In the genomic region with DNA sequence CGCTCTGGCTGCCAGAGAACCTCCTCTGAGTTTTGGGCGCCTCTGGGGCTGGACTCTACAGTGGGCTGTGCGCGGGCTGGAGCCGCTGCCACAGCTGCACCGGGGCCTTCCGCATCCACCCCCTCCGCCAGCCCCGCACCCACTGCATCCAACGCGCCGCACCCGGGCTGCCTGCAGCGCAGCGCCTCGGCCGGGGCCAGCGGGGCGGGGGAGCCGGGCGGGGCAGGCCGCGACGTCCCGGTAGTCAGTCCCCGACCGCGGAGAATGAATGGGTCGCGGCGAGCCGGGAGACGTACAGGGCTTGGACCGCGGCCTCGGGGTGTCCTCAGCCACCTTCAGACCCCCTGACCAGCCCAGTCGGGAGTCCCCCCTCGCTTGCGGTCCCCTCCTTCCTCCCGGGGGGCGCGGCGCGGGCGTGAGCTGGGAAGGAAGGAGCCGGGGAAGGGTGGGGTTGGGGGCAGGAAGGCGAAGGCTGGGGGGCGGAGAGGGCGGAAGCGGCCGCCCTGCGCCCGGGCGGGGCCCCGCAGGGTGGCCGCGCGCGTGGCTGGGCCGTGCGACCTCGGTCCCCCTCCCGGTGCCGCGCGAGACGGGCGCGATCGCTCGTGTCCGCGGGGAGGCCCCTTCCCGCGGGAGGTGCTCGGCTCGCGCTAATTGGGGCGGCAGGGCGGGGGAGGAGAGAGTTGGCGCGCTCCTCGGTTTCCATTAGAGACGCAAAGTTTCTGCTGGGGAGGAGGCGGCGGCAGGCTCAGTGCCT, we compare ENCODE assay signal across 7 mouse cellular contexts. TPM values are rescaled to one million over a fixed set of nuclear protein-coding genes. Genes with fewer than 3 reads are reported as not detected.
DNase-seq lines count a peak whose midpoint lies in the region.

No protein-coding gene starts in this region.

- WGBS in midbrain, embryonic 10.5 days = under 1% methylated on average over 78 of the region's 86 CpGs

- intact Hi-C loops in gastrocnemius, postnatal 14 days (cut with DNase I; ENCODE audit: low total_unique reads) = loop anchor here (5.0 to 10.0 kb wide), 2 partner anchors 137 to 285 kb away; no protein-coding TSS in a partner anchor
- intact Hi-C loops in left cerebral cortex, postnatal 4 days (cut with DNase I) = loop anchor here (5.0 to 10.0 kb wide), 2 partner anchors 137 to 375 kb away; no protein-coding TSS in a partner anchor

- no peaks in the 10 kb centered on the region; the same call in 1 of the 2 replicates for H3K27me3 ChIP-seq in midbrain, embryonic 10.5 days (ENCODE audit: low read depth, poor library complexity, severe bottlenecking)

- H3K36me3 ChIP-seq in midbrain, embryonic 10.5 days = peaks cover 29% of the 10 kb centered on the region

- peak overlapping the region; percentile 100 for H3K4me3 ChIP-seq in midbrain, embryonic 10.5 days

- H3K9me3 ChIP-seq in midbrain, embryonic 10.5 days (replicated peaks) = no peaks in the 10 kb centered on the region

- peaks cover 32% of the 10 kb centered on the region for H3K4me1 ChIP-seq in midbrain, embryonic 10.5 days

- DNase-seq in adrenal gland, adult (ENCODE audit: inconsistent age in 2 of 2, low spot score in 1 of 2) = peak; percentile 82 to 92
- DNase-seq in cerebellum, postnatal 4 days (ENCODE audit: low spot score in 2 of 2) = peak; percentile 43 to 51
- peak; percentile 73 for DNase-seq in gastrocnemius, postnatal 14 days
- DNase-seq in induced T-regulatory cell, adult 2 months (ENCODE audit: low read depth) = peak; percentile 83
- DNase-seq in left cerebral cortex, postnatal 4 days = peak; percentile 60
- DNase-seq in midbrain, embryonic 10.5 days (ENCODE audit: low spot score) = peak; percentile 72
- DNase-seq in right cerebral cortex, postnatal 4 days = peak; percentile 70

- peak overlapping the region; percentile 94 for H3K27ac ChIP-seq in midbrain, embryonic 10.5 days (replicated peaks)

RNA-seq across cellular contexts. Expression of gene Calm1, which starts 0.8 kb away (rescaled TPM):
- total RNA-seq in gastrocnemius, postnatal 14 days (2021) = 100 to 1,000 TPM; 380 to 427 TPM
- 1,000 to 10,000 TPM; 1,473 to 1,476 TPM for total RNA-seq in left cerebral cortex, postnatal 4 days (2021)
- 1,473 and 1,491 TPM in 2 replicates for polyA plus RNA-seq in midbrain, embryonic 10.5 days (2016; fragmentation: Nextera tagmentation; extraction: Ambion mirVana)

RNA-seq across cellular contexts. Expression of gene Nrde2, which starts 40.6 kb away (rescaled TPM):
- 1 to 10 TPM; 7.7 to 9.7 TPM for total RNA-seq in gastrocnemius, postnatal 14 days (2021)
- 10 to 100 TPM; 17.8 to 19.9 TPM for total RNA-seq in left cerebral cortex, postnatal 4 days (2021)
- polyA plus RNA-seq in midbrain, embryonic 10.5 days (2016; fragmentation: Nextera tagmentation; extraction: Ambion mirVana) = 14.1 and 15.1 TPM in 2 replicates

Comparison
In these comparisons a context has a peak if more than half of its experiments do, and no peak if none do; other contexts are left out.
1. Peak in every context shown above with its lines: DNase-seq, H3K4me3 ChIP-seq and H3K27ac ChIP-seq.